Mouse (Mus musculus) urinary bladder, adult 2 months (tissue): ENCODE results near the gene Ppp4c. TPM values are rescaled to one million over a fixed set of nuclear protein-coding genes. Genes with fewer than 3 reads are reported as not detected.
A peak's percentile ranks its signal among the peaks of the same experiment; 100 is the strongest.

Source experiments
- DNase-seq: peaks from one replicate; pipeline ENCODE4 v3.0.0; 2022; ENCODE audit warnings: low spot score
- polyA plus RNA-seq: library from polyadenylated mRNA; depleted of rRNA; stranded (reverse); fragments of >200 nt; gene quantifications from 2 replicates; pipeline ENCODE4 v1.2.3, GENCODE M21; 2012

Gene Ppp4c
- polyA plus RNA-seq, 1 experiment, result 121 TPM

GRCm38 (mm10) chr7:126802134-126802889 lies 10.0 kb upstream of the Ppp4c start:
- no peak for DNase-seq

- no peak for DNase-seq
These were observed 8.7 kb upstream of the Ppp4c start for GRCm38 (mm10) chr7:126801057-126801422.

DNA sequence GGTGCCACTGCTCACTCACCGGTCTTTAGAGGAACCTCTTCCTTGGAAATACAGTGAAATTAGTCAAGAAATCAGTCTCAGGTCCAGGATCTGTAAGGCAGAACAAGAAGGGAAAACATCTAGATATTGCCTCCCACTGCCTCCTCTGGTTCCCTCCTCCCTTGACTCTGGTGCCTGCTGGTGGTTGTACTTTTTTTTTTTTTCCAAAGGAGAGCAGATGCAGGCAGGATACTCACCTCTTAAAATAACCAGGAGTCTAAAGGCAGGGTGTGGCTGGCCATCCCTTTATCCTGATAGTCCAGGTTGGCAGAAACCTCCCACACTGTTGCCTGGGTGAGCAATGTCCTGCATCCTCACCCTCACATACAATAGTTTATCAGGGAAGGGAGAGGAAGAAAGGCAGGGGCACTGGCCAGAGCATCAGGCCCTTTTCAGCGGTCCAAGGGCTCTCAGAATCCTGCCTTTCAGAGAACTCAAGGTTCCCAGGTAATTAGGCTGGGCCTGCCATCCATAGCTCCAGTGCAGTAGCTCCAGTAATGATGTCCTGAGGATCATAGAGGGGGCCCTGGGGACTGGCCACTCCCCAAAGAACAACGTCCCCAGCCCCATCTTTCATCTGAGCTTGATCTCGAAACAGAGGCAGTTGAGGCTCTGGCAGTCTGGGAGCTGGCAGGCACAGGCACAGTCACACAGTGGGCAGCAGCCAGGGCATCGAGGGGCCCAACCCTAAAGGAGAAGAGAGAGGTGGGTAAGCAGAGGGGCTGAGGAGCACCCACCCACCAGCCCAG lies 8.2 kb upstream of the Ppp4c start:
- DNase-seq, result no peak

- peak; percentile 80 for DNase-seq
These were observed 7.4 kb upstream of the Ppp4c start for GRCm38 (mm10) chr7:126799468-126800268.

GRCm38 (mm10) chr7:126799050-126799467 lies 6.8 kb upstream of the Ppp4c start:
- DNase-seq, result peak; percentile 88

DNA sequence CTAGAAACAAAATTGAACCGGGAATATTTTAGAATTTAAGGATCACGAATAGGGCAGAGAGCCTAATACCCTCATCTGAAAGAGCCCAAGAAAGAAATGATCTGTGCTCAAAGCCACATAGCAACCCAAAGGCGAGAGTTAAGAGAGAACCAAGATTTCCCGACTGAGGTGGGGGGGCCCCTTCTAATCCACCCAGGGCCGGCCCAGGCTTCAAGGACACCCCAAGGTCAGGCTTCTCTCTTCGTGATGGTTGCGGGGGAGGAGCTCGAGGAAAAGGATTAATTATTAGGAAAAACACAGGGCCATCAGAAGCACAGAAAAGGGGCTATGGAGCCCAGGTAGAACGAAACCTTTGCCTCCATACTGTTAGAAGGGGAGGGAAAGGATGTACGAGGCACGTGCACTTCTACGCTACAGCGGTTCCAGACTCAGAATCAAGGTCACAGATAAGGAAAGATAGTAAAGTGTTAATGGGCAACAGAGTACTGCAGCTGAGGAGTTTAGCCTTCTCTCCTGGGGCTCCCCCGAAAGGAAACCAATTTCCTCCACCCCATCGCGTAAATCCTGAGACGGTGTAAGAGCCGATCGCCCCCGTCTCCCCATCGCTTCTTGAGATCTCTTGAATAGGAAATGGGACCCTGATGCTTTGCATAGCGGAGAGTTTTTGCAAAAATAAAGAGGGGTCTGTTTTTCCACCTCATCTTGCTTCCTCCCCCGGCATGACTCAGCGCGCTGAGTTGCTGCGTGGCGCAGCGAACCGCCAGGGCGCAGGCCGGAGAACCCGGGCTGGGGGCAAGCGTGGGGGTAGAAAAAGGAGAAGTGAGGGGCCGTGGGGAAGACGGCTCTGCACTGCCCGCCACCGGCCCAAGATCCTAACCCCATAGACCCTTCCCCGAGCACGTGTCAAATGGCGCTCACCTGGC lies 6.1 kb upstream of the Ppp4c start:
- no peak for DNase-seq

DNA sequence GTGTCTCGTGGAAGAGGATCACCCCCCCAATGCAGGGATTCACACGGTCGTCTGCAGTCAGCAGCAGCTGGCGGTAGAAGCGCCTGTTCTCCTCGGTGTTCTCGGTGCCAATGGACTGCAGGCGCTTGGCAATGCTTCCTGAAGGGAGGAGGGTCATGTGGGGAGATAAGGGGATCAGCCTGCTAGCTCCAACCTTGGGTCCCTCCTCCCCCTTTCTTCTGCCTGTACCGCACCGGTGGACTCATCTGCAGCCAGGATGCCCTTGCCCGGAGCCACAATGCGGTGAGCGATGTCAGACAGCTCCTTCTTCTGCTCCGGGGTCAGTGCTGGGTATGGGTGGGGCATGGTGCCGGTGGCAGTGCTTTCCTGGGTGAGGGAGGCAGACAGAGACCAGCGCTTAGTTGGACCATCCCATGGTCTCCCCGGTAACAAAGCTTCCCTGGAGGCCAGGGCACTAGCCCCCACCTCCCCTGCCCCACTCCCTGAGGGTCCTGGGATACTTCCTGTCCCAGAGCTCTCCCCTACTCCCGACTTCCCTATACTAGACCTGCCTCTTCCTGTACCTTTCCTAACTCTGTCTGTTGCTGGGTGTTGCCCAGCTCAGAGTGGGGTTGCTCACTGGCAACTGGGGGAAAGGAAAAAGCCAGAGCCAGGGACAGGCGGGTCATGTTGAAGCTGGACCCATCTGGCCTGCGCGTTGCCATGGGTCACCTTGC lies 5.3 kb upstream of the Ppp4c start, which contains the start of gene Fam57b:
Fam57b (plus strand) TSS at position 258 of the 716 bp plus-strand sequence.
- DNase-seq, result no peak

- no peak for DNase-seq
These were observed 4.1 kb upstream of the Ppp4c start for GRCm38 (mm10) chr7:126796350-126796932.

DNA sequence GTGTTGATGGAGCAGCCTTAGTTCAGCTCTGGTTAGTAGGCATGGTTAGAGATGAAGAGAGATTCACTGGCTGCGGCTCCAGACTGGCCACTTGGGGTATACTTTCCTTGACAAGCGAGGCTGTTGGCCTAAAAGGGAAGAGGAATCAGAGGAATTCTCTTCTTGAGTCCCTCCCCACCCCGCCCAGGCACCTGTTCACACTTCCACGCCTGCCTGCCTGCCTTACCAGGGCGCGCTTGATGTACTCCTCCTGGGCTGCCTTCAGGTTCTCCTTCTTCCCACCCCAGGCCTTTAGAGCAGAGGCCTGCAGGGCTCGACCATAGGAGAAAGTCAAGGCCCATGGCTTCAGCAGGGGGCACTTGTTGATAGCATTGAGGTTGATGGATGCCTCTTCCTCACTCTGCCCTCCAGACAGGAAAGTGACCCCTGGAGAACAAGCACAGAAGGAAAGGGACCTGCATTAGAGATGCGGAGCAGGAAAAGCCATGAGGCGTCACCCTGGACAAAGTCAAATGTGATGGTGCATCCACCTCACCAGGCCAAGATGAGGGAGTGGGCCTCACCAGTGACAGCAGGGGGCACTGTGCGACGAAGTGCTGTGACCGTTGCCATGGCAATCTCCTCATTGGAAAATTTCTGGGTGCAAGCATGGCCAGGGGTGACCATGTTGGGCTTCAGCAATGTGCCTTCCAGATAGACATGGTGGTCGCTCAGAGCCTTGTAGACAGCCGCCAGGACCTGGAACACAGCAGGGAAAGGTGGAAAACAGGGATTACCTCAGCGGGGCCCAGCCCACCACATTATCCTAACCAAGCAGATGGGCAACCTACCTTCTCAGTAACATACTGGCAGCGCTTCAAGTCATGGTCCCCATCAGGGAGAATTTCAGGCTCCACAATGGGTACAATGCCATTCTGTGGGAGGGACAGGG lies 3.4 kb upstream of the Ppp4c start:
- DNase-seq, result no peak

- no peak for DNase-seq
These were observed 1.9 kb upstream of the Ppp4c start for GRCm38 (mm10) chr7:126794271-126794605.

GRCm38 (mm10) chr7:126793456-126794270 lies 1.4 kb upstream of the Ppp4c start:
- DNase-seq, result no peak

GRCm38 (mm10) chr7:126792721-126793443 lies 586 bp upstream of the Ppp4c start:
- no peak for DNase-seq

DNA sequence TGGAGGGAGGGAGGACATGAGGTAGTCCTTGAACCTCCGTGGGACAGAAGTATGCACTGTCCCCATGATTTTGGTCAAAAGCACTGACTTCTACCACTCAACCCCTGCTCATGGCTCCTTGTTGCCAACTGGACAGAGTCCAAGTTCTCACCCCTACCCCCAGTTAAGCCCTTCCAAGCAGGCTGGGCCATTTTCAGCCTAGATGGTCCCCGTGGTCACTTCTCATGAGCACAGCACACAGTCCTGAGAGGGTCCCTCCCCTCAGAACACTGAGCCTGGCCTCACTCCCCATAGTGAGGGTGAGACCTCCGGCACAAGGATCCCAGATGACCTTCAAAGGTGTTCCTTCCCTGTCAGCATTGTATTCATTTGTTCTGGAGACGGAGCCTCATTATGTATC lies 3.2 kb downstream of the Ppp4c start:
- no peak for DNase-seq

DNA sequence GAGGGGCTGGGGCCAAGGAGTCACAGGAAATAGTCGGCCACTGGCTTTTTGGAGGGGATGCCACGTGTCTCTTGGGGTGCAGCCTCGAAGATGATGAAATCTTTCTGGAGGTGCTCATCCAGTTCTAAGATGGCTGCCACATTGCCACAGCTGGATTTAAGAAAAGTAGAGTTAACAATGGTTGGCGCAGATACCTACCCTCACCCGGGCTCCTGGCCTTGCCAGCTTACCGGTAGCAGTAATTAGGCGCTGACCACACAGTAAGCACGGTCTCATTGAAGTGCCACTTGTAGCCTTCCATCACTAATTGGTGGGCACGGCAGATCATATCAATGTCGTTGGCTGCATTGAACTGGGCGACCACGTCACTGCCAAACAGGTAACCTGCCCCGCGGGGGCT lies 6.2 kb downstream of the Ppp4c start:
- no peak for DNase-seq

- no peak for DNase-seq
These were observed 7.2 kb downstream of the Ppp4c start for GRCm38 (mm10) chr7:126785056-126785455.

- no peak for DNase-seq
These were observed 7.8 kb downstream of the Ppp4c start for GRCm38 (mm10) chr7:126784469-126784868.

- no peak for DNase-seq
These were observed 9.6 kb downstream of the Ppp4c start for GRCm38 (mm10) chr7:126782693-126783092.
